Mouse (Mus musculus) spleen, postnatal 4 days (tissue): Measurements from ENCODE around the gene Npb.

Source experiments
- DNase-seq, 2 experiments: peaks; one replicate each; pipeline ENCODE4 v3.0.0; 2022; ENCODE audit warnings: low spot score in 2 of 2

The Npb gene

GRCm38 (mm10) chr11:120631726-120632448 is 23.6 kb downstream of the Npb start:
- peak; percentile 60 to 78 for DNase-seq

GRCm38 (mm10) chr11:120632559-120633519 is 24.6 kb downstream of the Npb start:
- DNase-seq = peak; percentile 78 to 89

- peak; percentile 91 to 94 for DNase-seq
Measured at GRCm38 (mm10) chr11:120633520-120634343, 25.5 kb downstream of the Npb start, which contains the start of gene Mafg. Gene Mafg, minus strand, starts transcription at chr11:120633600.

GRCm38 (mm10) chr11:120634810-120635209 is 26.5 kb downstream of the Npb start:
- no peak for DNase-seq

GRCm38 (mm10) chr11:120641255-120641654 is 33.0 kb downstream of the Npb start:
- peak in 1 of 2 experiments; percentile 59 for DNase-seq

GRCm38 (mm10) chr11:120641869-120642268 is 33.6 kb downstream of the Npb start:
- DNase-seq = no peak

GRCm38 (mm10) chr11:120642939-120643600 is 34.8 kb downstream of the Npb start:
- DNase-seq = no peak

- DNase-seq = peak; percentile 93 to 96
Measured at GRCm38 (mm10) chr11:120643601-120643987, 35.3 kb downstream of the Npb start, which contains the start of gene Pycr1. Gene Pycr1, minus strand, starts transcription at chr11:120643769.

- DNase-seq = peak in 1 of 2 experiments; percentile 64
Measured at GRCm38 (mm10) chr11:120647047-120647830, 39.0 kb downstream of the Npb start.

GRCm38 (mm10) chr11:120648001-120648476 is 39.8 kb downstream of the Npb start, which contains the start of gene Myadml2:
Gene Myadml2, minus strand, starts transcription at chr11:120648158.
- DNase-seq = no peak

- no peak for DNase-seq
Measured at GRCm38 (mm10) chr11:120651872-120652271, 43.6 kb downstream of the Npb start.

- DNase-seq = no peak
Measured at GRCm38 (mm10) chr11:120654741-120655140, 46.5 kb downstream of the Npb start.

- DNase-seq = no peak
Measured at GRCm38 (mm10) chr11:120657301-120657700, 49.0 kb downstream of the Npb start.
